Mouse (Mus musculus): Measurements from ENCODE around the gene Dnm1l. TPM values are rescaled to one million over a fixed set of nuclear protein-coding genes. Genes with fewer than 3 reads are reported as not detected.

Dnm1l gene
- polyA plus RNA-seq, 1 experiment from 2014 or later: 61.6 TPM

- Histone ChIP-seq H3K9ac (ENCODE audit: low read length) (peak overlapping the region; percentile 90), H3K4me2 (ENCODE audit: low read length) (peak overlapping the region; percentile 71), H3K27ac (ENCODE audit: low read depth) (peak overlapping the region; percentile 96), H3K9me3 (ENCODE audit: control insufficient read depth, low read length) (no peaks in the 10 kb centered on the region), H3K27me3 (replicated peaks; ENCODE audit: control insufficient read depth, insufficient read depth, low read length) (no peaks in the 10 kb centered on the region), H3K36me3 (ENCODE audit: control insufficient read depth, insufficient read depth, low read length) (peaks cover 33% of the 10 kb centered on the region), H3K4me1 (replicated peaks; ENCODE audit: control insufficient read depth, insufficient read depth, low read length) (peaks cover 8% of the 10 kb centered on the region), H3K4me3 (ENCODE audit: low read depth, low read length) (peak overlapping the region; percentile 96)
- peak; percentile 69 for ATAC-seq (replicated peaks; ENCODE audit: low FRiP score, low TSS enrichment, low read depth)
- under 1% methylated on average over 58 of the region's 61 CpGs for WGBS
- peak; percentile 83 for DNase-seq (ENCODE audit: low spot score)
Measured at GRCm38 (mm10) chr16:16303138-16303827, 55.5 kb downstream of the Dnm1l start.

- Histone ChIP-seq H3K27me3 (replicated peaks; ENCODE audit: control insufficient read depth, insufficient read depth, low read length) (no peaks in the 10 kb centered on the region), H3K4me2 (ENCODE audit: low read length) (peak within 1 kb of the TSS; percentile 71), H3K4me3 (ENCODE audit: low read depth, low read length) (peak within 1 kb of the TSS; percentile 96), H3K27ac (ENCODE audit: low read depth) (peak within 1 kb of the TSS; percentile 96), H3K36me3 (ENCODE audit: control insufficient read depth, insufficient read depth, low read length) (peaks cover 25% of the 10 kb centered on the region), H3K9ac (ENCODE audit: low read length) (peak within 1 kb of the TSS; percentile 90), H3K9me3 (ENCODE audit: control insufficient read depth, low read length) (no peaks in the 10 kb centered on the region), H3K4me1 (replicated peaks; ENCODE audit: control insufficient read depth, insufficient read depth, low read length) (peaks cover 8% of the 10 kb centered on the region)
- ATAC-seq (replicated peaks; ENCODE audit: low FRiP score, low TSS enrichment, low read depth) (peak; percentile 98), DNase-seq (ENCODE audit: low spot score) (peak; percentile 89)
- WGBS: under 1% methylated on average over 50 of the region's 50 CpGs
Measured at GRCm38 (mm10) chr16:16302369-16303137, 56.2 kb downstream of the Dnm1l start, which contains the start of gene Yars2. Yars2 (plus strand) TSS chr16:16302965.

GRCm38 (mm10) chr16:16273752-16274151, 85.0 kb downstream of the Dnm1l start:
- 86% methylated on average over 6 of the region's 6 CpGs for WGBS
- Histone ChIP-seq H3K9ac (ENCODE audit: low read length) (no peak overlapping the region), H3K4me1 (replicated peaks; ENCODE audit: control insufficient read depth, insufficient read depth, low read length) (no peaks in the 10 kb centered on the region), H3K4me2 (ENCODE audit: low read length) (no peak overlapping the region), H3K36me3 (ENCODE audit: control insufficient read depth, insufficient read depth, low read length) (0 out of 2 replicates have a peak, but pooled peaks cover 2% of the 10 kb centered on the region), H3K4me3 (ENCODE audit: low read depth, low read length) (no peak overlapping the region), H3K9me3 (ENCODE audit: control insufficient read depth, low read length) (no peaks in the 10 kb centered on the region), H3K27ac (ENCODE audit: low read depth) (no peak overlapping the region), H3K27me3 (replicated peaks; ENCODE audit: control insufficient read depth, insufficient read depth, low read length) (no peaks in the 10 kb centered on the region)
- ATAC-seq (replicated peaks; ENCODE audit: low FRiP score, low TSS enrichment, low read depth) (no peak), DNase-seq (ENCODE audit: low spot score) (no peak)

GRCm38 (mm10) chr16:16272978-16273377, 85.8 kb downstream of the Dnm1l start:
- no peak for DNase-seq (ENCODE audit: low spot score)
- Histone ChIP-seq H3K4me2 (ENCODE audit: low read length) (no peak overlapping the region), H3K9ac (ENCODE audit: low read length) (no peak overlapping the region), H3K4me3 (ENCODE audit: low read depth, low read length) (no peak overlapping the region), H3K27ac (ENCODE audit: low read depth) (no peak overlapping the region), H3K27me3 (replicated peaks; ENCODE audit: control insufficient read depth, insufficient read depth, low read length) (no peaks in the 10 kb centered on the region), H3K4me1 (replicated peaks; ENCODE audit: control insufficient read depth, insufficient read depth, low read length) (no peaks in the 10 kb centered on the region), H3K36me3 (ENCODE audit: control insufficient read depth, insufficient read depth, low read length) (0 out of 2 replicates have a peak, but pooled peaks cover 2% of the 10 kb centered on the region), H3K9me3 (ENCODE audit: control insufficient read depth, low read length) (no peaks in the 10 kb centered on the region)
- ATAC-seq (replicated peaks; ENCODE audit: low FRiP score, low TSS enrichment, low read depth): no peak
- 59% methylated on average over 3 of the region's 3 CpGs for WGBS

GRCm38 (mm10) chr16:16262436-16262835, 96.3 kb downstream of the Dnm1l start:
- Histone ChIP-seq H3K4me3 (ENCODE audit: low read depth, low read length) (no peak overlapping the region), H3K4me1 (replicated peaks; ENCODE audit: control insufficient read depth, insufficient read depth, low read length) (no peaks in the 10 kb centered on the region), H3K27ac (ENCODE audit: low read depth) (no peak overlapping the region), H3K27me3 (replicated peaks; ENCODE audit: control insufficient read depth, insufficient read depth, low read length) (no peaks in the 10 kb centered on the region), H3K4me2 (ENCODE audit: low read length) (no peak overlapping the region), H3K9ac (ENCODE audit: low read length) (no peak overlapping the region), H3K36me3 (ENCODE audit: control insufficient read depth, insufficient read depth, low read length) (no peaks in the 10 kb centered on the region), H3K9me3 (ENCODE audit: control insufficient read depth, low read length) (no peaks in the 10 kb centered on the region)
- DNase-seq (ENCODE audit: low spot score): no peak
- no peak for ATAC-seq (replicated peaks; ENCODE audit: low FRiP score, low TSS enrichment, low read depth)
- 97% methylated on average over 3 of the region's 3 CpGs for WGBS

Other genes with a start within 250 kb of the Dnm1l start
- gene Pkp2, start 145.6 kb downstream of the Dnm1l start, polyA plus RNA-seq (2014; fragmentation: Nextera tagmentation; extraction: Ambion mirVana): 19.9 and 23.5 TPM in 2 replicates
- 49.5 and 51.0 TPM in 2 replicates for gene Yars2, start 56.0 kb downstream of the Dnm1l start, polyA plus RNA-seq (2014; fragmentation: Nextera tagmentation; extraction: Ambion mirVana)
- 14.6 and 16.1 TPM in 2 replicates for gene Fgd4, start 241.6 kb upstream of the Dnm1l start, polyA plus RNA-seq (2014; fragmentation: Nextera tagmentation; extraction: Ambion mirVana)